Mouse (Mus musculus) skeletal muscle tissue, adult 2 months (tissue): ENCODE data around the gene Hspg2.
A peak's percentile ranks its signal among the peaks of the same experiment; 100 is the strongest.

ENCODE experiments used
- DNase-seq: peaks from one replicate; pipeline ENCODE4 v3.0.0-alpha.2; 2012; ENCODE audit warnings: low read depth, low spot score

Hspg2 gene

DNA sequence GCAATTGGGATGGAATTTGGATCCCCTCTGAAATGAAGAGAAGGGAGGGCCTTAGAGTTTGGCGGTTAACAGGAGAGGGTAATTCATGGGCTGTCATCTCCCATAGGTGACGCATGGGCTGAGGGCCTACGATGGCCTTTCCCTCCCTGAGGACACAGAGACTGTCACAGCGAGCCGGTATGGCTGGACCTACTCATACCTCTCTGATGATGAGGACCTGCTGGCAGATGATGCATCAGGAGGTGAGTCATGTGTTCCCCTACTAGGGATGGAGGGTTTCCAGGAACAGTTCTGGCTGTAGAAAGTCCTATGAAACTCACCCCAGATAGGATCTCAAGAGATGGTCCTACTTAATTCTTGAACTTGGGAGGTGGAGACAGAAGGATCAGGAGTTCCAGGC is 32.4 kb downstream of the Hspg2 start:
- peak; percentile 61 for DNase-seq

GRCm38 (mm10) chr4:137502183-137502582 is 33.6 kb downstream of the Hspg2 start:
- DNase-seq: no peak

- no peak for DNase-seq
These were observed 34.2 kb downstream of the Hspg2 start for GRCm38 (mm10) chr4:137502801-137503200.

DNA sequence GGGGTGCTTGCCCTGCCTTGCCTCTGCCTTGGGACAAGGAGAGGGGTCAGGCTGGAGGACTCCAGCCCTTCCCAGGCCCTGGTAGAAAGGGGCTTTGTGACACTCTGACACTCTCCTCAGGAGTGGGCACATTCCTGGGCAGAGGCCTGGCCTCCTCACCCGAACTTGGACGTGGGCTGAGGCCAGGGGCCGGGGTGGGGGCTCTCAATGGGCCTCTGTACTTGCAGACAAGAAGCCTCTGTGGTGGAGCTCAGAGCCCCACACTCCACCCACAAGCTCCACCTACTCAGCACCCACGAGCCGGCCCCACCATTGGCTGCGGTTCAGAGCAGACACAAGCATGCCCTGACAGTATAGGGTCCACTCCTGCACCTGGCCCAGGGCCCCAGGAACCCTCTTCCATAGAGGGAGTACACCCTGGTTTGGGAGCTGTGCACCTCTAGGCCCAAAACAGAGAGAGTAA is 35.0 kb downstream of the Hspg2 start:
- no peak for DNase-seq

GRCm38 (mm10) chr4:137506629-137507028 is 38.1 kb downstream of the Hspg2 start:
- no peak for DNase-seq

DNA sequence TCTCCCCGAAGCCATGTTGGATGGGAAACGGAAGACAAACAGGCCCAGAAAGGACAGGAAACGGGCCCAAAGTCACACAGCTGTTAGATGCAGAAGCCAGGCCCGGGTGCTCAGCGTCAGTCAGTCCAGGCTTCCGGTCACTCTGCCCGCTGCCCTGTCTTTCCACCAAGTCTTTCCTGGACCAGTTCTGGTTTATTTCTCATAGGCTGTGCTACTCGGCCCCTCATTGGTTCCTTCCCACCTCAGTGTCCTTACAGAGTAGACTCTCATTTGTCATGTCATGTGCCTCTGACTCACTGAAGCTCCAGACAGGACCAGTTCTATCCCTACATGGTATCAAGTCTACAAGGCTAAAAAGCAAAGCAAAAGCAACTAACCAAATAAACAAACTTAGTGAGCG is 41.0 kb downstream of the Hspg2 start:
- DNase-seq: no peak

DNA sequence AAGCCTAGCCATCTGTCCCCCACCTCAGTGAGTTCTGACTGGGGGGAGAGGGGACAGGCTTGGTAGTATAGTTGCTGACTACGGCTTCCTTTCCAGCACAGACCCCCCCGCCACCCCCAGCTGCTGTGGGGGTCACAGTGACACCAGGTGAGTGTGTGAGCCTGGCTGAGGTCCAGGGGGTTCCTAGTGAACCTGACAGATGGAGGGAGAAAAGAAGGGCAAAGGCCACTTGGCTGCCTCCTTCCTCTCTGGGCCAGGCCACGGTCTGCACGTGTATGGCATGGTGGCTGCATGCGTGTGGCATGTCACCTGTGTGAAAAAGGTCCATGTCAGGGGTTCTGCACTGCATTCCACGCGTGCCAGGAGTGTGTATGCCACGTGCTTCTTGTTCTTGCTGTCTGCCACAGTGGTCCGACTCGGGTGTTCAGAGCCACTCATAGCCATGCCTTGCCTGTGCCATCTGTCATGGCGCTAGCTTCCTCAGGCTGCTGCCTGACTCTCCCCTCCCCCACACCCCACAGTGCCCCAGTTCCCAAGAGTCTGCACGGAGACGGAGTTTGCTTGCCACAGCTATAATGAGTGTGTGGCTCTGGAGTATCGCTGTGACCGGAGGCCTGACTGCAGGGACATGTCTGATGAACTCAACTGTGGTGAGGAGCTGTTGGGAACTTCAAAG is 41.6 kb downstream of the Hspg2 start:
- no peak for DNase-seq

GRCm38 (mm10) chr4:137512897-137513296 is 44.3 kb downstream of the Hspg2 start:
- DNase-seq: no peak

- no peak for DNase-seq
These were observed 49.6 kb downstream of the Hspg2 start for GRCm38 (mm10) chr4:137517989-137518691.

DNA sequence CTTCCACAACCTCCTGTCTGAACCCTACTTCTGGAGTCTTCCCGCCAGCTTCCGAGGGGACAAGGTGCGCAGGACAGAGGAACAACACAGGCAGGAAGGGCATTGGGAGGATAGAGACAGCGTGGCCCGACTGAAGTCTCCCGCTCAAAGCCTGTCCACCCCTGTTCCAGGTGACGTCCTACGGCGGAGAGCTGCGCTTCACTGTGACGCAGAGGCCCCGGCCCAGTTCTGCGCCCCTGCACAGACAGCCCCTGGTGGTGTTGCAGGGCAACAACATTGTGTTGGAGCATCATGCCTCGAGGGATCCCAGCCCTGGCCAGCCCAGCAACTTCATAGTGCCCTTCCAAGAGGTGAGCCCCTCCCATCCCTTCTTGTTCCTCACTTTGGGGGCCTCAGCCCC is 50.2 kb downstream of the Hspg2 start:
- no peak for DNase-seq

- no peak for DNase-seq
These were observed 51.8 kb downstream of the Hspg2 start for GRCm38 (mm10) chr4:137520346-137520745.

GRCm38 (mm10) chr4:137521966-137522365 is 53.4 kb downstream of the Hspg2 start:
- DNase-seq: peak; percentile 62

- DNase-seq: no peak
These were observed 56.9 kb downstream of the Hspg2 start for GRCm38 (mm10) chr4:137525426-137525825.

- no peak for DNase-seq
These were observed 58.8 kb downstream of the Hspg2 start for GRCm38 (mm10) chr4:137527368-137527767.

DNA sequence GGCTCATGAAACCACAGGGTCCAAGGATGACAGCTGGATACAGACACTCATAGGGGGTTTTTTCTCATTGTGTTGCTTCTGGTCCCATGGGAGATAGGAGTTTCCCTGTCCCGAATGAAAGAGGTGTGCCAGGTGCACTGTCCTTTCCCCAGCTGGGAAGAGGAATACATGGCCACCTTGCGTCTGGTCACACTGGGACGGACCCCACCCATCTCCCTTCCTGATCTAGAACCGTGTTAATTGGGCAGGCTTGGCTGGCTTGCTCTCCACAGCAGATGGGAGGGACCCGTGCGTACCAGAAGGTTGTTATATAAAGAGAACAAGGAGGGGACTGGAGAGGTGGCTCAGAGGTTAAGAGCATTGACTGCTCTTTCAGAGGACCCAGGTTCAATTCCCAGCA is 59.3 kb downstream of the Hspg2 start:
- no peak for DNase-seq

DNA sequence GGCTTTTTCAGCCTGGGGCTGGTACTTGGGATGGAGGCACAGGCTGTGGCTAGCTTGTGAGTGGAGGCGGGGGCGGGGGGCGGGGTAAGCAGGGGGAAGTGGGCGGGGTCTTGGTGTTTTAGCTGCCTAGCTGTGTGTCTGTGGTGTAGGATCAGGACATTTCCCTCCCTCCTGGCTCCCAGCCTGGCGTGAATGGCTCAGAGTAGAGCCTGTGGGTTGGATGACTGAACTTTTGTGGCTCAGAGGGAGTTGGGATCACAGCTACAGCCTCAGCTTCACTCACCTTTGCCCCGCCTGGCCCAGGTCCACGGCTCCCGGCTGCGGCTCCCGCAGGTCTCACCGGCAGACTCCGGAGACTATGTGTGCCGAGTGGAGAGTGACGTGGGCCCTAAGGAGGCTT is 71.8 kb downstream of the Hspg2 start:
- no peak for DNase-seq

DNA sequence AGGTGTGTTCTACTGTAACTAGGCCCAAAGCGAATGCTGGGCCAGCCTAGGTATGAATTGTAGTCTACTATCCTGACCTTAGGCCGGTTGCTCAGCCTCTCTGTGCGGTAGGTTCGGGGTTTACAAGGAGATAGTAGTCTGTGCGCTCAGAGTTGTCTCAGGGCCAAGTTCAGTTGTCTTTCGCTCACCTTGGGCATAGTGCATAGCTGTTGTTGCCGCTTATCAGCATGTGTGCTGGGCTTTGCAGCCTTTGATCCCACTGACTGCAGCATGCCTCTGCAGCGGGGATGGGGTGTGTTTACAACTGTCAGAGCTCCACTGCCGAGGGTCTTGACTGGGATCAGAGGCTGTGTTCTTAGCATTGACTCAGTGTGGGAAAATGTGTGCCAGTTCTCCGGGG is 74.4 kb downstream of the Hspg2 start:
- DNase-seq: no peak

DNA sequence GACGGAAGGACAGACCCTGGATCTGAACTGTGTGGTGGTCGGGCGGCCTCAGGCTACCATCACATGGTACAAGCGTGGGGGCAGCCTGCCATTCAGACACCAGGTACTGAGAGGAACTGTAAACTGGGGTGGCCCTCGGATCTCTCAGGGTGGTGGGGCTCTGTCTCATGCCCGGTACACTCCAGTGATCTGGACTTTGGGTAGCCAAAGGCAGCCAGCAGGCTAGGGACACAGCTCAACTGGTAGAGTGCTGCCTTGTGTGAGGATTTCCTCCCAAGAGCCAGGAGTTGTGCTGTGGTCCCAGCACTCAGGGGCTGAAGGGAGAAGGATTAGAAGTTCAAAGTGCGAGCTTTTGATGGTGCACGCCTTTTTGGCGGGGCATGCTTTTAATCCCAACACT is 77.0 kb downstream of the Hspg2 start:
- no peak for DNase-seq

DNA sequence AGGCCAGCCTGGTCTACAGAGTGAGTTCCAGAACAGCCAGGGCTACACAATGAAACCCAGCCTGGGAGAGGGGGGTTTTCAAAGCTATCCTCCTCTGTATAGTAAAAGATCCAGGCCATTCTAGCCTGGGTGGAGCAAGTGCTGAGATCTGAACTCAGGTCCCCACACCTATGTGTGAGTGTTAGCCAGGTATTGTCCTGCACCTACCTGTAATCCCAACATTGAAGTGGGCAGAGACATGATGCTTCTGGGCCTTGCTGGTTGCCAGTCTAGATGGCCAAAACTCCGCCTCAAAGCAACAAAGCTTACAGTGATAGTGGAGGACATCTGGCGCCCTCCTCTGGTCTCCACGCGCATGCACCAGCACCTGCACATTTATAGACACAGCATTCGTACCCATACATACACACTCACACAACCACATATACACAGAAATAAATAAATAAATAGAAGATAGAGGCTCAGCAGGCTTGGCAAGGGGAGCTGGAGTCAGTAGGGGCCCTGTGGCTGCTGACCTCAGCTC is 77.5 kb downstream of the Hspg2 start:
- peak; percentile 41 for DNase-seq

DNA sequence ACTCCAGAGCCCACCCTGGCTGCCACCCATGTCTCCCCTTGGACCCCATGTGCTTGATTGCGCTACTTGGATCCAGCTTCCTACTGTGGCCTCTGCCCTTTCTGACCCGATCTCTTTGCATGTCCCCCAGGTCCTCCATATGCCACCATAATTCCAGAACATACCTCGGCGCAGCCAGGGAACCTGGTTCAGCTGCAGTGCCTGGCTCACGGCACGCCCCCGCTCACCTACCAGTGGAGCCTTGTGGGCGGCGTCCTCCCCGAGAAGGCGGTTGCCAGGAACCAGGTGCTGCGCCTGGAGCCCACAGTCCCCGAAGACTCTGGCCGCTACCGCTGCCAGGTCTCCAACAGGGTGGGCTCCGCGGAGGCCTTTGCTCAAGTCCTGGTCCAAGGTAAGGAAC is 84.9 kb downstream of the Hspg2 start:
- no peak for DNase-seq

DNA sequence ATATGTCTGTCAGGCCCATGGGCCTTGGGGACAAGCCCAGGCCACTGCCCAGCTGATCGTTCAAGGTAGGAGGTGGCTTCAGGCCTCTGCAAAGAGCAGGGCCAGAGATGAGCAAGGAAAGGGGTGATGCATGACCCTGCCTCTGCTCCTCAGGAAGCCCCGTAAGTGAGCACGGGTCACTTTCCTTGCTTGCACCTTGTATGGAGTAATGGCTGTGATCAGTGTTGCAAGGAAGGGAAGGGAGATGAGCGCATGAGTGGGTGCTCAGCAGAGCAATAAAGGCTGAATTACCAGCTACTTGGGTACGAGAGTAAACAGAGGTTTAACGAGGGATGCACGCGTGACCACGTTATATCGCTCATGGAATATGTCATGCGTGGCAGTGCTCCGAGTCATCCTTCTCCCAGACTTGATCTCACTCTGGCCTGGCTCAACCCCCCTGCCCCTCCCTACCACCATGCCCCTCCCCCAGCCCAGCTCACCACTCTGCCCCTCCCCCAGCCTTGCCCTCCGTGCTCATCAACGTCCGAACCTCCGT is 88.2 kb downstream of the Hspg2 start:
- no peak for DNase-seq

DNA sequence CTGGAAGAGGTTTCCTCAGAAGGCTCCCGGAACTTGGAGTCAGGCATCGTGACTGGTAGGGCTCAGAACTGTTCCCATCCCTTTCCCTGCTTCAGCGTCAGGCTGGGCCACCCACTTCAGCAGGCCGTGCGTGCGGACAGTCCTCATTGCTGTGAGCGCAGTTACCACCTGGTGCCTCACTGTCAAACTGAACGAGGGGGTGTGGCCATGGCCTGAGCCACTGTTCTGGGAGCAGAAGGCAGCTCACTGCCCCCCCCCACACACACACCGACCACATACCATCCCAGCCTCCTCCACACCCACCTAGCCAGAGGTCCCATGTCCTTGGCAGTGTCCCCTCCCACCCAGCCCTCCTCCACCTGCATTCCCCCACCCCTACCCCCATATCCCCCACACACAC is 101.3 kb downstream of the Hspg2 start:
- DNase-seq: no peak

DNA sequence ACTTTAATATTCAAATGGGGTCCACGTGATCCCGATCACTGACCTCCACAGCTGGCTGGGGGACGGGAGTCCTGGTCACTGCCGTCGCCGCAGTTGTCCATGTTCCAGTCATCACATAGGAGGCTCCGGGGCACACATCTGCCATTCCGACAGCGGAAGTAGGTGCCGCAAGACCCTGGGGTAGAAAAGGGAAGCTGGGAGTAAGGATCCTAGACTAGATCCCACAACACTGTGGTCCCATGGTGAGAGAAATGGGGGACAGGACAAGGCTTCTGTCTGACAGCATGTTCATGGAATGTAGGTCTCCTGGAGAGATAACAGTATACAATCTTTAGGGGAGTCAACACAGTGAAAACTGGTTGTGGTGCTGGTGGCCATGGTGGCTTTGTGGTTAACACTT is 105.9 kb downstream of the Hspg2 start, which contains the start of gene Ldlrad2:
Gene Ldlrad2, minus strand, starts transcription at position 101 of the 400 bp plus-strand sequence.
- no peak for DNase-seq
